Mouse (Mus musculus): Measurements from ENCODE around the gene Ndufs1. TPM values are rescaled to one million over a fixed set of nuclear protein-coding genes. Genes with fewer than 3 reads are reported as not detected.

The Ndufs1 gene
- polyA plus RNA-seq, 2 experiments = 96.3 to 115 TPM

GRCm38 (mm10) chr1:63100196-63100595, 76.4 kb downstream of the Ndufs1 start:
- H3K27ac ChIP-seq (replicated peaks; ENCODE audit: low read depth, low read length) = no peak overlapping the region
- H3K9me3 ChIP-seq (ENCODE audit: control insufficient read depth, low read length) = no peaks in the 10 kb centered on the region
- no peak for ATAC-seq (ENCODE audit: low FRiP score, low read depth)
- no peak for TF ChIP-seq POLR2A (IDR thresholded peaks at IDR 0.05; ENCODE audit: borderline replicate concordance, extremely low read depth, insufficient read depth, insufficient read length)
- no peak overlapping the region for H3K9ac ChIP-seq (ENCODE audit: low read depth, low read length, severe bottlenecking)
- DNase-seq (ENCODE audit: low spot score) = no peak
- H3K4me2 ChIP-seq (replicated peaks; ENCODE audit: low read depth, low read length, severe bottlenecking) = no peak overlapping the region
- H3K27me3 ChIP-seq (ENCODE audit: control insufficient read depth, insufficient read depth, low read length) = no peaks in the 10 kb centered on the region
- H3K36me3 ChIP-seq (ENCODE audit: control insufficient read depth, insufficient read depth, low read length) = peaks cover 80% of the 10 kb centered on the region
- no peak overlapping the region for H3K4me3 ChIP-seq (replicated peaks; ENCODE audit: low read length)
- 81% methylated on average over 8 of the region's 8 CpGs for WGBS
- H3K4me1 ChIP-seq (ENCODE audit: control insufficient read depth, insufficient read depth, low read length) = no peaks in the 10 kb centered on the region

- DNase-seq (ENCODE audit: low spot score) (no peak), ATAC-seq (ENCODE audit: low FRiP score, low read depth) (no peak)
- Histone ChIP-seq H3K27me3 (ENCODE audit: control insufficient read depth, insufficient read depth, low read length) (no peaks in the 10 kb centered on the region), H3K36me3 (ENCODE audit: control insufficient read depth, insufficient read depth, low read length) (peaks cover 83% of the 10 kb centered on the region), H3K9ac (ENCODE audit: low read depth, low read length, severe bottlenecking) (no peak overlapping the region), H3K4me1 (ENCODE audit: control insufficient read depth, insufficient read depth, low read length) (no peaks in the 10 kb centered on the region), H3K27ac (replicated peaks; ENCODE audit: low read depth, low read length) (no peak overlapping the region), H3K9me3 (ENCODE audit: control insufficient read depth, low read length) (no peaks in the 10 kb centered on the region), H3K4me3 (replicated peaks; ENCODE audit: low read length) (no peak overlapping the region), H3K4me2 (replicated peaks; ENCODE audit: low read depth, low read length, severe bottlenecking) (no peak overlapping the region)
- 79% methylated on average over 4 of the region's 4 CpGs for WGBS
- TF ChIP-seq POLR2A (IDR thresholded peaks at IDR 0.05; ENCODE audit: borderline replicate concordance, extremely low read depth, insufficient read depth, insufficient read length) = no peak
These were observed 77.8 kb downstream of the Ndufs1 start for GRCm38 (mm10) chr1:63098831-63099230.

GRCm38 (mm10) chr1:63096071-63096470, 80.6 kb downstream of the Ndufs1 start:
- H3K27me3 ChIP-seq (ENCODE audit: control insufficient read depth, insufficient read depth, low read length) = no peaks in the 10 kb centered on the region
- no peak for ATAC-seq (ENCODE audit: low FRiP score, low read depth)
- H3K4me2 ChIP-seq (replicated peaks; ENCODE audit: low read depth, low read length, severe bottlenecking) = no peak overlapping the region
- H3K9ac ChIP-seq (ENCODE audit: low read depth, low read length, severe bottlenecking) = no peak overlapping the region
- no peak overlapping the region for H3K4me3 ChIP-seq (replicated peaks; ENCODE audit: low read length)
- peaks cover 80% of the 10 kb centered on the region for H3K36me3 ChIP-seq (ENCODE audit: control insufficient read depth, insufficient read depth, low read length)
- no peak for DNase-seq (ENCODE audit: low spot score)
- TF ChIP-seq POLR2A (IDR thresholded peaks at IDR 0.05; ENCODE audit: borderline replicate concordance, extremely low read depth, insufficient read depth, insufficient read length) = no peak
- 87% methylated on average over 5 of the region's 5 CpGs for WGBS
- H3K9me3 ChIP-seq (ENCODE audit: control insufficient read depth, low read length) = no peaks in the 10 kb centered on the region
- no peak overlapping the region for H3K27ac ChIP-seq (replicated peaks; ENCODE audit: low read depth, low read length)
- no peaks in the 10 kb centered on the region for H3K4me1 ChIP-seq (ENCODE audit: control insufficient read depth, insufficient read depth, low read length)

Small RNA genes lying within 50 kb of the gene (microRNA-seq; reads per million reads assigned to microRNA genes)
- gene Gm24557 = not detected
- gene Gm27512 = not detected

Other genes starting within 250 kb of the Ndufs1 start
- gene Ino80d, start 62.2 kb downstream of the Ndufs1 start, polyA plus RNA-seq (2012; rRNA removed) = 10.2 and 12.1 TPM in 2 replicates
- gene Ino80d, start 62.2 kb downstream of the Ndufs1 start, polyA plus RNA-seq (2014; fragmentation: Nextera tagmentation; extraction: Ambion mirVana) = 10.5 and 13.3 TPM in 2 replicates
- gene Eef1b2, start within 50 bp of the Ndufs1 start, polyA plus RNA-seq (2012; rRNA removed) = 708 and 1,108 TPM in 2 replicates
- gene Eef1b2, start within 50 bp of the Ndufs1 start, polyA plus RNA-seq (2014; fragmentation: Nextera tagmentation; extraction: Ambion mirVana) = 730 and 750 TPM in 2 replicates
- gene Gpr1, start 37.7 kb upstream of the Ndufs1 start, polyA plus RNA-seq (2012; rRNA removed) = 0.29 and 0.33 TPM in 2 replicates
- gene Gpr1, start 37.7 kb upstream of the Ndufs1 start, polyA plus RNA-seq (2014; fragmentation: Nextera tagmentation; extraction: Ambion mirVana) = 0.10 and 0.34 TPM in 2 replicates
- gene Zdbf2, start 96.4 kb upstream of the Ndufs1 start, polyA plus RNA-seq (2012; rRNA removed) = 7.8 and 8.5 TPM in 2 replicates
- gene Zdbf2, start 96.4 kb upstream of the Ndufs1 start, polyA plus RNA-seq (2014; fragmentation: Nextera tagmentation; extraction: Ambion mirVana) = 14.3 and 18.0 TPM in 2 replicates

Data from limb, embryonic 14.5 days (tissue).